Mouse (Mus musculus) c-Kit-negative CD71-positive TER-119-positive erythroid progenitor cells, embryonic 14.5 days (primary cell): ENCODE data around the gene AI661453.
A peak's percentile ranks its signal among the peaks of the same experiment; 100 is the strongest.
"Not testable (repeated sequence)": the region's sequence is repeated elsewhere in the genome, so short reads cannot be mapped to it uniquely, and the experiment has no call there.

ENCODE experiments used
- DNase-seq: peaks from one replicate; pipeline ENCODE4 v3.0.0-alpha.2; 2013; ENCODE audit warnings: low read depth, low spot score

The AI661453 gene

GRCm38 (mm10) chr17:47501946-47502706, 65.7 kb downstream of the AI661453 start, which contains the start of gene Taf8:
TSS of gene Taf8 (minus strand) at chr17:47502292.
- peak; percentile 87 for DNase-seq

- not testable (repeated sequence) for DNase-seq
Measured at GRCm38 (mm10) chr17:47502707-47503045, 66.3 kb downstream of the AI661453 start.

- DNase-seq: no peak
Measured at GRCm38 (mm10) chr17:47503689-47504088, 67.3 kb downstream of the AI661453 start.

- DNase-seq: no peak
Measured at GRCm38 (mm10) chr17:47504228-47504627, 67.8 kb downstream of the AI661453 start.

- DNase-seq: no peak
Measured at GRCm38 (mm10) chr17:47504941-47505346, 68.5 kb downstream of the AI661453 start, which contains the start of gene Ccnd3. TSS of gene Ccnd3 (plus strand) at chr17:47505051.

- DNase-seq: no peak
Measured at GRCm38 (mm10) chr17:47505566-47505965, 69.2 kb downstream of the AI661453 start.

- DNase-seq: no peak
Measured at GRCm38 (mm10) chr17:47506042-47506441, 69.6 kb downstream of the AI661453 start.

- no peak for DNase-seq
Measured at GRCm38 (mm10) chr17:47506697-47507096, 70.3 kb downstream of the AI661453 start.

- no peak for DNase-seq
Measured at GRCm38 (mm10) chr17:47507523-47507922, 71.1 kb downstream of the AI661453 start.

- DNase-seq: peak; percentile 30
Measured at GRCm38 (mm10) chr17:47508012-47508608, 71.7 kb downstream of the AI661453 start.

- DNase-seq: no peak
Measured at GRCm38 (mm10) chr17:47509031-47509705, 72.8 kb downstream of the AI661453 start.

- peak; percentile 97 for DNase-seq
Measured at GRCm38 (mm10) chr17:47511111-47512020, 75.0 kb downstream of the AI661453 start.

- DNase-seq: no peak
Measured at GRCm38 (mm10) chr17:47512956-47513775, 76.8 kb downstream of the AI661453 start.

GRCm38 (mm10) chr17:47515180-47515844, 78.9 kb downstream of the AI661453 start:
- no peak for DNase-seq

- DNase-seq: no peak
Measured at GRCm38 (mm10) chr17:47516232-47516631, 79.8 kb downstream of the AI661453 start.

GRCm38 (mm10) chr17:47518205-47518604, 81.8 kb downstream of the AI661453 start:
- no peak for DNase-seq
